Mouse (Mus musculus) C2C12 (cell line): ENCODE data around the gene Rgp1.

Experiments
- CEBPB ChIP-seq: IDR thresholded peaks from one replicate; pipeline ENCODE4 v1.6.1; 2011; ENCODE audit warnings: low read depth, mild to moderate bottlenecking, control low read depth, moderate library complexity
- CTCF ChIP-seq: IDR thresholded peaks from one replicate; pipeline ENCODE4 v1.5.1; 2011; ENCODE audit not compliant: control insufficient read depth, insufficient read depth, insufficient read length
- FOSL1 ChIP-seq: IDR thresholded peaks from one replicate; pipeline ENCODE4 v1.8.0; 2011; ENCODE audit warnings: mild to moderate bottlenecking, low read length; ENCODE audit not compliant: poor library complexity, insufficient read depth, severe bottlenecking
- MAX ChIP-seq: IDR thresholded peaks from one replicate; pipeline ENCODE4 v1.6.1; 2011; ENCODE audit warnings: mild to moderate bottlenecking, control low read depth
- MYOD1 ChIP-seq: IDR thresholded peaks from one replicate; pipeline ENCODE4 v1.6.1; 2011; ENCODE audit warnings: low read depth; ENCODE audit not compliant: control insufficient read depth, insufficient read length
- MYOG ChIP-seq: IDR thresholded peaks from one replicate; pipeline ENCODE4 v1.6.1; 2011; ENCODE audit not compliant: control insufficient read depth, insufficient read length; ENCODE audit errors: extremely low read depth
- USF1 ChIP-seq: IDR thresholded peaks from one replicate; pipeline ENCODE4 v1.6.1; 2011; ENCODE audit warnings: low read depth, mild to moderate bottlenecking, control low read depth, moderate library complexity

DNA sequence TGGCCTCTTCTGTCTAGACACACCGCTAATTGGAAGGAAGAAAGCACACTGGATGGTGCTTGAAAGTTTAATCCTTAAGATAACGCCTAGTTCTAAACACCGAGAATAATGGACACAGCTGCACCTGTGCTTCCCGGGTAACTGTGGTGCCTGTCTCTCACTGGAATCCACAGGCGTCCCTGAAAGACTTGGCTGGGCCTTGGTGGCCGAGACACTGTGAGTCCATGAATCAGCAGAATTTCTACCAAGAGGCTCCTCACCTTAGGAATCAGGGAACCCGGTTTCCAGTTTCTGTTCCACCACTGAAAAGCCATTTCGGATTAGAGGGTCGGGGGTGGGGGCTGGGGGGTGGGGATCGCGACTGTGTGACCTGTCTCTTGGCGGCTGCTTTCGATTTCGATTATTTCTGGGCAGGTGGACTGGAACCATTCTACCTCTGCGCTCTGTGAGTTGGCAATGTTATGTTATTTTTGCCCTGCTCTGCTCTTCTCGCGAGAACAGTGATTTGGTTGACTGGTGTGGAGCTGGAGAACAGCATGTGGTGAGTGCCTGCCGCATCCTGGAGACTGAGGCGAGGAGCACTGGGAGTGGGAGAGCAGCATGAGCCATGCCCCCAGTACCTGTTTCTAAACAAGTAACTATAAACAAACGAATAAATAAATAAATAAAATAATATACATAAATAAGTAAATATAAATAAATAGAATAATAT is 50.7 kb downstream of the Rgp1 start:
- TF ChIP-seq CTCF (no peak), CEBPB (no peak), MYOD1 (no peak), USF1 (no peak), MAX (no peak), FOSL1 (no peak), MYOG (no peak)
